Mouse (Mus musculus): Measurements from ENCODE around the gene Reg3d. TPM values are rescaled to one million over a fixed set of nuclear protein-coding genes. Genes with fewer than 3 reads are reported as not detected.
"Not testable (repeated sequence)": the region's sequence is repeated elsewhere in the genome, so short reads cannot be mapped to it uniquely, and the experiment has no call there.

Reg3d gene
- not detected for total RNA-seq (2021)
- long read RNA-seq, experiment 1, result 0 reads
- long read RNA-seq, experiment 2, result 0 reads

DNA sequence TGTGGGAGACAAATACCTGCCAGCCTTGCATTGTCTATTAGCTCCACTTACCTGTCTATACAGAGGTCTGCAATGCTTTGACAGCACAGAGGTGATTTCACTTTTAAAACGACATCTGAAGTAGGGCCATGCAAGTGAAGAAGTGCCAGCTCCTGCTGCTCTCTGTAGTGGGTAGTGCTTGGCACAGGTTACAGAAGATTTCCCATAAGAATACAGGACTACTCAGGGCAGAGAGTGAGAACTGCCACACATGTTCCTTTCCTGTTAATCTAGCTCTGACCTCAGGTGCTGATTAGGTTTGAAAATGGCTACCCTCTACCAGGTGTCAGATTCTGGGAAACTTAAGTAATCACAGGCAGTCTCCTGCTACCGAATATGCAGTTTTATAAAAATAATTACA, at the start of gene Reg3d:
TSS of gene Reg3d (minus strand) at position 101 of the 400 bp plus-strand sequence.
- intact Hi-C loops (cut with DNase I), result no loop called here
- no peak for DNase-seq

DNA sequence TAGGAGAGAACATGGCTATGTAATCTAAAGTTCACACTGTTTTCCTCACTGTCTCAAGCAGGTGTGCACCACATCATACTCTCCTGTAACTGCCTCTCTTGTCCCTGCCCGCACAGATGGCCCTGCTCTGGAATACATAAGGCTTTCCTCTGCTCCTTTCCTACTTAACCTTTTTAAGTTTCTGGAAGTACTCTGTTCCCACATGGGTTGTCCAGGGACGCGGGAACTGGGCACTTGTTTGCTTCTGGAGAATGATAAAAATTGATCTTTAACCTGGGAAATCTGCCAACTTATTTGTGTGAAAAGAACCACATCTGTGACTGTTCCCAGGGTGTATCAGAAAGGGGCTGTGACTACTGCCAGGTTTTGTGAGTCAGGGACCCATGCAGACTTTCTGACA, 46.8 kb upstream of the Reg3d start:
- intact Hi-C loops (cut with DNase I), result no loop called here
- DNase-seq, result no peak

DNA sequence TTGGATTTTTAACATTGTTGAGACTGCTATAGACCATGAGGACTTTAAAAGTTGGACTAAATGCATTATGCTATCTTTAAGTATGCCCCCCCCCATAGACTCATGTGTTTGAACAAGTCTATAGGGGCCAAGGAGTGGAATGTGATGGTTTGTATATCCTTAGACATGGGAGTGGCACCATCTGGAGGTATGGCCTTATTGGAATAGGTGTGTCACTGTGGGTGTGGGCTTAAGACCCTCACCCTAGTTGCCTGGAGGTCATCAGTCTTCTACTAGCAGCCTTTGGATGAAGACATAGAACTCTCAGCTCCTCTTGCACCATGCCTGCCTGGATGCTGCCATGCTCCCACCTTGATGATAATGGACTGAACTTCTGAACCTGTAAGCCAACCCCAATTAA, 43.7 kb upstream of the Reg3d start, which contains the start of gene Reg1:
TSS of gene Reg1 (plus strand) at position 301 of the 400 bp plus-strand sequence.
- DNase-seq; intact Hi-C loops (cut with DNase I): not testable (repeated sequence)

DNA sequence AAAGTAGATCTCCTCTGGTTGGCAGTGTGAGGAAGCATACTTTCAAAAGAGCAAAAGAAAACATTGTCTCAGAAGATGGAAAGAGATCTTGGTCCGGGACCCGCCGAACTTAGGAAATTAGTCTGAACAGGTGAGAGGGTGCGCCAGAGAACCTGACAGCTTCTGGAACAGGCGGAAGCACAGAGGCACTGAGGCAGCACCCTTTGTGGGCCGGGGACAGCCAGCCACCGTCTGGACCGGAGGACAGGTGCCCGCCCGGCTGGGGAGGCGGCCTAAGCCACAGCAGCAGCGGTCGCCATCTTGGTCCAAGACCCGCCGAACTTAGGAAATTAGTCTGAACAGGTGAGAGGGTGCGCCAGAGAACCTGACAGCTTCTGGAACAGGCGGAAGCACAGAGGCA, 16.7 kb upstream of the Reg3d start, which contains the start of gene Reg2:
TSS of gene Reg2 (plus strand) at position 301 of the 400 bp plus-strand sequence.
- DNase-seq; intact Hi-C loops (cut with DNase I): not testable (repeated sequence)

DNA sequence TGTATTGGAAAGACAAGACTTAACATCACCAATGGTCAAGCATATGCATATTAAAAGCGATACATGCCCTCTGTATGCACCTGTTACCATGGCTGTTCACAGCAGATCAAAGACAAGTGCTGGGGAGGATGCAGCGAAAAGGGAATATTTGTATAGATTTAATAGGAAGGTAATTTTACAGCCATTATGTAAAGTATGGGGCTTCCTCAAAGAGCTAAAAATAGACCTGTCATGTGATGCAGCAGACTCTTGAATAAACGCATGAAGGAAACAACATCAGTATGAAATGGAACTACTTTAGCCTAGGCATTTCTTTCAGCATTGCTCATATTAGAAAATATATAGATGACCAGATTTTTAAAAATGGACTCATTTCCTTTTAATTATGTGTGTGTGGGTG, 6.9 kb upstream of the Reg3d start:
- no peak for DNase-seq

DNA sequence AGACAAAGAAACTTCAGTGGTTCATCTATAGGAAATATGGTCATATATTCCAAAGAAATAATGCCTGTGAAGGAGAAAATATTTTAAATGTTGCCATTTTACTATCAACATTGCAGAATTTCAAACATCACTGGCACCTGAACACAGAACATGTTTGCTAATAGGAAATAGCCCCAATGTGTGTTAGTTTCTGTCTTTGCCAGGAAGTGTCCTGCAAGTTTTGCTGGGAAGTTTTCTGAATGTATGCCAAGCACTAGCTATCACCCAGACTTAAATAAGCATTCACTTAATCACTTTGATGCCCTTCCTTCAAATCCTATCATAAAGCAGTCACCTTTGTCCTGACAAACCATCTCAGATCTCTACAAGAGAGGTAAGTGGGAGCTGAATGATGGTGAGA, 1.7 kb upstream of the Reg3d start, which contains the start of gene Reg3a:
TSS of gene Reg3a (plus strand) at position 301 of the 400 bp plus-strand sequence.
- DNase-seq, result no peak
- intact Hi-C loops (cut with DNase I), result no loop called here

More for the DNA sequence above, 6.9 kb upstream of the Reg3d start:
- intact Hi-C loops (cut with DNase I), result no loop called here

DNA sequence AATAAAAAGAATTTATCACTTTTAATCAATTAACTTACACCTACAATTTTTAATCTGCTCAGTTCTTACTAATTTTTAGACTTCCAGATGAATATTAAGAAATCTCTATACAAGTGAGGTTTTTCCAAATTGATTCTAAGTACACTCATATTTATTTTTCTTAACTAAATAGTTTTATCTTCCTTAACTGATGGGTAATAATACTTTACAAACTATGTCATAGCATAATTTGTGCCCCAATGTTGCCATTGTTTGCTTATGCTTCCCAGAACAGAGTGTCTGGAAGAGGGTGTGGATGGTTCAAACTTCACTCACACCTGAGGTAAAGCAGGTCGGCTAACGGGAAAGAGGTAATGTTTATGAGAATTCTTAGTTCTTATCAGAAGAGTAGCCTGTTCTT, 8.3 kb downstream of the Reg3d start, which contains the start of gene Reg3b:
TSS of gene Reg3b (plus strand) at position 301 of the 400 bp plus-strand sequence.
- intact Hi-C loops (cut with DNase I), result no loop called here
- DNase-seq, result no peak

DNA sequence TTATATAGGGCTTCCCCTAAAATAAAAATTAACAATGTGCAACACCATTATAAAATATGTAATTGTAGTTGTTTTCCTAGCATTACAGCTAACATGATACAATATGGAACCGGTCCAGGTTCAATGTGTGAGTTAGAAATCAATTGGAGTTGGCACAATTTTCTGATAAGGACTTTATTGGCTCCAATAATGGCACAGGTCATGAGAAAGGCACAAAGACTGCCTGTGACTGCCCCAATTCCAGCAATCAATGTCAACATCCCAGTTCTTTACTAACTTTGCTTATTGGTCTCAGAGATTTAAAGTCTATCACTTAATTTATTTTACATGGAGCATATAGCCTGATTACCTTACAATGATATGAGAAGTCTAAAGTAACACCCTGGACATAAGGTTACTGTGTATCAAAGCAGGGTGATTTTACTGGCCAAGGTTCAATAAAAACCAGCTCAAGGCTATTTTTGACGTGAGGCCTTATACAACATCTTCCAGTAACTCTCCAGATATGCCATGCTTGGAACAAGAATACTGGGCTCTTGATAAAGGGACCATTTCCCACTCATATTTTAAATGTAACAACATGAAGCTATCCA, 16.6 kb downstream of the Reg3d start:
- intact Hi-C loops (cut with DNase I), result no loop called here
- no peak for DNase-seq

DNA sequence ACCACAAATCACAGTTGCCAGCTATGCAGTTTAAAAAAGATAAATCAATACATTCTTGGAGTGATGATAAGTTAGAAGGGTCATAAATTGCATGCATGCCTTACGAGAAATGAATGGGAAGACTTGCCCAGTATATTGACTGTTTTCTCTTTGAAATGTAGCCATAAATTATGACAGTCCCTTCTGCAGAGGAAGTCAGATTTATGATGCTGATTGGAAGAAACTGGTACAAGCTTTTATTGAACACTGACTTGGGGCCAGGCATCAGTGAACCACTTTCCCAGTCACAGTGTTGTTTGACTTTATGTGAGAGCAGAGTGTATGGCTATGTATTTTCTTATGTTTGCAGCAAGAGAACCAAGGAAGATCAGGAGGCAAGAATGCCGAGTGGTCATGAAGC, 37.0 kb downstream of the Reg3d start:
- no peak for DNase-seq
- intact Hi-C loops (cut with DNase I), result no loop called here

DNA sequence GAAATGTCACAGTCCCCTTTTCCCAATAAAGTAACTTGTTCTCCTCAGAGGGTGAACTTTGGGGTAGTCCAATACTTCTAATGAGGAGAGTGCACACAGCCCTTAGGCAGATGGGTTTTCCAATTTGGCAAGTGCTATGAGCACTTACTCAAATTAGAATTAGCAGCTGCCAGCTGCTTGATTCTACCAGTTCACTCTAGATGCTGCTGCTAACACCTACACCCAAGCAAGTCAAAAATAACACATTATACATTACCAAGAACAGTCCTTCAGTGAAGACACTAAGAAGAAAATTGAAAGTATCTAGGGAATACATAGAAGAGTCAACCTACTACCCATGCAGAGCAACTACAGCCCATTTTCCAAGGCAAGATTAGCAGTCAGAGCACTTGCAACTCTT, 38.4 kb downstream of the Reg3d start:
- intact Hi-C loops (cut with DNase I), result no loop called here
- DNase-seq, result no peak

DNA sequence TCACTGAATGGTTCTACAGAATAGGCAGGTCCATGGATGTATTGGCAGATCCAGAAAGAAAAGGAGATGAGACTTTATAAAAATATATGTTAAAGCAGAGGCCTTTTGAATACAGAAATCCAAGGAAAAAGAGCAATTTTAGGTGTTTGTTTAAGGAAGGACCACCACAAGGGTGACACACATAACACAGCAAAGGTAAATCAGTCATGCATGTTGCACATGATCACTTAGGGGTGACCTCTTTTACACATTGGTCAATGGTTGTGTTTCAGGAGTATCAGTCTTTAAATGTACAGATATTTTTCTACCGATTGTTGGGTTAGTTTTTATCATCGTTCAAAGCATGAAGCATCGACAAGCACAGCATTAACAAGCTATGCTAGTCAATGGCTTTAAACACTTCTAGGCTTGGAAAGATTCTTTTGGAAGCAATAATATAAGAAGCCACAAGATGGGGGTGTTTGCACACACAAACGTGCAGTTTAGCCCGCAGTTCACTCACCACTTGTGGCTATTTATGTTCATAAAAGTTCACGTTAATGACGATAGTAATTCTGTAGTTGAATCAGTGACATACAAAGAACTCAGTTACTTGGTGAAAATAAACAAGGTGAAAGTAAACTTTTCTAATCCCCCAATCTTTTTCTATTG, 46.6 kb downstream of the Reg3d start:
- no peak for DNase-seq
- intact Hi-C loops (cut with DNase I), result no loop called here

DNA sequence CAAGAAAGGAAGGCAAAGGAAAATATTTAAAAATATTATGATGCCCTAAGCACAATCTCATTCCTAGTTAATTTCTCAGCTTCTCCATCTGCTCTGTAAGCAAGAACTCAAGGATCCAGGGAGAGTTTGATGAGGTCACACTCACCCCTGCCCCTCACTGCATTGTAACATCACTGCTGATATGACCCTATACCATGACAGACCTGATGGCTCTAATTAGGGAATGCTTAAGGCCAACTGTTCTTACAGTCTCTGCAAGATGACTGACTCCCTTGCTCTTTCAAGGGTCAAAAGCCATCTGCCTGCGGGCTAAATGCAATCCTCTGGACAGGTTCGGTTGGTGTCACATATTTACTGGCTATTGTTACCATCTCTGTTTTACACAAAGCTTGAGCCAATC, 49.5 kb downstream of the Reg3d start:
- intact Hi-C loops (cut with DNase I), result no loop called here

DNA sequence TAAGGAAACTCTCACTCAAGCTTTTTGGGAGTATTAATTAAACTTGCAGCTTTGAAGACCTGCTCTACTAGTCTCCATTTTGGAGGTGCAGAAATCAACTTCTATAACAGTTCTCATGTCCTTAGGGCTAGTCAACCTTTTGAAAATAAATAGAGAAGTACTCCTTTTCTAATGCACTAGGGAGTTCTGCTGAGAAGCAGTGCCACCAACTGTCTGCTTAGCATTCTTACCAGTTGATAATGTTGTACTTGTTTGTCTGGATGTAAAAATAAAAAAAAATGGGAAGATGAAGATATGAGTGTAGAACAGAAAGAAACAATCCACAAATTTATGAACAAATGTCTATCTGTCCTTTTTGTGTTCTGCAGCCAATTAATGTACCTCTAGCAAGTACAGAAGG, 50.9 kb downstream of the Reg3d start:
- DNase-seq, result no peak
- intact Hi-C loops (cut with DNase I), result no loop called here

More for the DNA sequence above, 49.5 kb downstream of the Reg3d start:
- DNase-seq, result no peak

Other genes with a start within 250 kb of the Reg3d start
- gene Reg3b, start 8.2 kb downstream of the Reg3d start, total RNA-seq (2021), result not detected
- gene Reg3a, start 1.8 kb upstream of the Reg3d start, total RNA-seq (2021), result not detected
- not detected for gene Reg2, start 16.8 kb upstream of the Reg3d start, total RNA-seq (2021)
- not detected for gene Reg1, start 43.8 kb upstream of the Reg3d start, total RNA-seq (2021)
- not detected for gene Reg3g, start 90.0 kb upstream of the Reg3d start, total RNA-seq (2021)